Mouse (Mus musculus) granulocyte monocyte progenitor cell, adult 5-6 weeks (primary cell): ENCODE data around the gene Galp. TPM values are rescaled to one million over a fixed set of nuclear protein-coding genes. Genes with fewer than 3 reads are reported as not detected.
A peak's percentile ranks its signal among the peaks of the same experiment; 100 is the strongest.

Experiments
- ATAC-seq: replicated peaks from 2 replicates; pipeline ENCODE4 v1.8.0; 2016; ENCODE audit warnings: mild to moderate bottlenecking, moderate TSS enrichment, inconsistent platforms; ENCODE audit not compliant: poor library complexity, severe bottlenecking
- total RNA-seq, 2 experiments: library from RNA; stranded (forward) in 1 of 2; stranded (reverse) in 1 of 2; fragments of 200-712, 200-1000 nt in 1 of 2; fragments of >200 nt in 1 of 2; fragmentation: Nextera tagmentation in 1 of 2; gene quantifications; 2 replicates each; pipeline ENCODE4 v1.2.3; 2014 to 2017

Gene Galp
- total RNA-seq (2014; fragmentation: Nextera tagmentation) (not detected in 2 replicates), total RNA-seq (2017) (not detected in 2 replicates)

GRCm38 (mm10) chr7:6196790-6197189, at the start of gene Galp:
Gene Galp (plus strand): TSS chr7:6197090.
- ATAC-seq: no peak

- no peak for ATAC-seq
Observed at GRCm38 (mm10) chr7:6147688-6148087, 49.2 kb upstream of the Galp start.

- no peak for ATAC-seq
Observed at GRCm38 (mm10) chr7:6151266-6151665, 45.6 kb upstream of the Galp start.

- ATAC-seq: no peak
Observed at GRCm38 (mm10) chr7:6152036-6152435, 44.9 kb upstream of the Galp start.

- no peak for ATAC-seq
Observed at GRCm38 (mm10) chr7:6153131-6153530, 43.8 kb upstream of the Galp start.

- ATAC-seq: no peak
Observed at GRCm38 (mm10) chr7:6154164-6154563, 42.7 kb upstream of the Galp start.

- peak; percentile 31 for ATAC-seq
Observed at GRCm38 (mm10) chr7:6155031-6155872, 41.6 kb upstream of the Galp start.

GRCm38 (mm10) chr7:6155901-6156411, 40.9 kb upstream of the Galp start, which contains the start of gene Zfp787:
Gene Zfp787 (minus strand): TSS chr7:6155997.
- ATAC-seq: peak; percentile 73

- ATAC-seq: no peak
Observed at GRCm38 (mm10) chr7:6156901-6157472, 39.9 kb upstream of the Galp start.

- ATAC-seq: no peak
Observed at GRCm38 (mm10) chr7:6157479-6157878, 39.4 kb upstream of the Galp start.

- ATAC-seq: no peak
Observed at GRCm38 (mm10) chr7:6159604-6160003, 37.3 kb upstream of the Galp start.

- no peak for ATAC-seq
Observed at GRCm38 (mm10) chr7:6161541-6161940, 35.3 kb upstream of the Galp start.

GRCm38 (mm10) chr7:6162172-6162571, 34.7 kb upstream of the Galp start:
- no peak for ATAC-seq

GRCm38 (mm10) chr7:6164671-6165070, 32.2 kb upstream of the Galp start:
- no peak for ATAC-seq

GRCm38 (mm10) chr7:6169403-6169802, 27.5 kb upstream of the Galp start:
- no peak for ATAC-seq

GRCm38 (mm10) chr7:6170391-6170790, 26.5 kb upstream of the Galp start:
- ATAC-seq: peak; percentile 6

GRCm38 (mm10) chr7:6170871-6171270, 26.0 kb upstream of the Galp start:
- ATAC-seq: no peak

- ATAC-seq: peak; percentile 45
Observed at GRCm38 (mm10) chr7:6171444-6172005, 25.4 kb upstream of the Galp start.

GRCm38 (mm10) chr7:6172006-6172649, 24.8 kb upstream of the Galp start, which contains the start of gene Zfp444:
Gene Zfp444 (plus strand): TSS chr7:6172226.
- peak; percentile 77 for ATAC-seq

GRCm38 (mm10) chr7:6172674-6173244, 24.1 kb upstream of the Galp start:
- ATAC-seq: no peak
